Mouse (Mus musculus) kidney, embryonic 15.5 days (tissue): ENCODE measurements around the gene Dnajc27. TPM values are rescaled to one million over a fixed set of nuclear protein-coding genes. Genes with fewer than 3 reads are reported as not detected.

Experiments
- ATAC-seq: fragments of 200-750 bp; cut with Nextera tagmentation; replicated peaks from 2 replicates; pipeline ENCODE4 v1.8.0; 2017; ENCODE audit warnings: moderate TSS enrichment; ENCODE audit not compliant: low FRiP score
- H3K27ac ChIP-seq: fragments of 300-500 bp; sonication (generic); 2 replicates; pipeline ENCODE4 v1.5.1; 2015; ENCODE audit warnings: mild to moderate bottlenecking, inconsistent platforms
- H3K27me3 ChIP-seq: fragments of 300-500 bp; sonication (generic); 2 replicates; pipeline ENCODE4 v1.6.1; 2015; ENCODE audit warnings: inconsistent platforms
- H3K36me3 ChIP-seq: fragments of 300-500 bp; sonication (generic); 2 replicates; pipeline ENCODE4 v1.6.1; 2015; ENCODE audit warnings: inconsistent platforms
- H3K4me1 ChIP-seq: fragments of 300-500 bp; sonication (generic); 2 replicates; pipeline ENCODE4 v1.6.1; 2015; ENCODE audit warnings: inconsistent platforms
- H3K4me2 ChIP-seq: fragments of 300-500 bp; sonication (generic); 2 replicates; pipeline ENCODE4 v1.6.1; 2015; ENCODE audit warnings: moderate library complexity, mild to moderate bottlenecking, inconsistent platforms
- H3K4me3 ChIP-seq: fragments of 300-500 bp; sonication (generic); replicated peaks from 2 replicates; pipeline ENCODE4 v1.5.1; 2015; ENCODE audit warnings: mild to moderate bottlenecking, inconsistent platforms
- H3K9ac ChIP-seq: fragments of 300-500 bp; sonication (generic); 2 replicates; pipeline ENCODE4 v1.6.1; 2015; ENCODE audit warnings: mild to moderate bottlenecking, inconsistent platforms
- H3K9me3 ChIP-seq: fragments of 300-500 bp; sonication (generic); replicated peaks from 2 replicates; pipeline ENCODE4 v1.6.1; 2016; ENCODE audit warnings: inconsistent platforms
- WGBS: fragments of 180-500 bp; shearing (Covaris S2); methylation state at CpG from one replicate; pipeline ENCODE4 v1.1.7; 2015; ENCODE audit warnings: mixed read lengths; 5-methylcytosine and 5-hydroxymethylcytosine counted together
- polyA plus RNA-seq: library from polyadenylated mRNA; unstranded; fragments of >200 nt; fragmentation: Nextera tagmentation; extraction: Ambion mirVana; gene quantifications from 2 replicates; pipeline ENCODE4 v1.2.1, GENCODE M21; 2015

The Dnajc27 gene
- polyA plus RNA-seq, 1 experiment from 2014 or later: 7.1 TPM

GRCm38 (mm10) chr12:4116132-4116531, 33.7 kb downstream of the Dnajc27 start:
- Histone ChIP-seq H3K36me3 (0 out of 2 replicates have a peak, but pooled peaks cover 2% of the 10 kb centered on the region), H3K27ac (no peak overlapping the region), H3K9ac (no peak overlapping the region), H3K4me3 (no peak overlapping the region), H3K4me1 (no peaks in the 10 kb centered on the region), H3K27me3 (no peaks in the 10 kb centered on the region), H3K9me3 (no peaks in the 10 kb centered on the region), H3K4me2 (no peak overlapping the region)
- WGBS: 83% methylated on average over 9 of the region's 9 CpGs
- no peak for ATAC-seq

GRCm38 (mm10) chr12:4117136-4117535, 34.8 kb downstream of the Dnajc27 start:
- no peak overlapping the region for H3K4me3 ChIP-seq

GRCm38 (mm10) chr12:4117579-4117978, 35.2 kb downstream of the Dnajc27 start:
- Histone ChIP-seq H3K27ac (no peak overlapping the region), H3K27me3 (no peaks in the 10 kb centered on the region), H3K4me2 (no peak overlapping the region), H3K4me3 (no peak overlapping the region), H3K4me1 (no peaks in the 10 kb centered on the region), H3K36me3 (no peaks in the 10 kb centered on the region), H3K9ac (no peak overlapping the region), H3K9me3 (no peaks in the 10 kb centered on the region)
- no peak for ATAC-seq
- WGBS: 75% methylated on average over 4 of the region's 4 CpGs

More at GRCm38 (mm10) chr12:4117136-4117535, 34.8 kb downstream of the Dnajc27 start:
- no peaks in the 10 kb centered on the region for H3K9me3 ChIP-seq
- H3K36me3 ChIP-seq: 0 out of 2 replicates have a peak, but pooled peaks cover 2% of the 10 kb centered on the region
- no peaks in the 10 kb centered on the region for H3K4me1 ChIP-seq
- no peak overlapping the region for H3K9ac ChIP-seq
- 74% methylated on average over 3 of the region's 3 CpGs for WGBS
- H3K27ac ChIP-seq: no peak overlapping the region
- no peak overlapping the region for H3K4me2 ChIP-seq
- H3K27me3 ChIP-seq: no peaks in the 10 kb centered on the region
- no peak for ATAC-seq

GRCm38 (mm10) chr12:4127346-4127745, 45.0 kb downstream of the Dnajc27 start:
- 60% methylated on average over 7 of the region's 7 CpGs for WGBS
- H3K4me1 ChIP-seq: peaks cover 3% of the 10 kb centered on the region; the same call in 1 of the 2 replicates
- H3K27ac ChIP-seq: no peak overlapping the region
- no peak overlapping the region for H3K4me3 ChIP-seq
- H3K9ac ChIP-seq: no peak overlapping the region
- peaks cover 8% of the 10 kb centered on the region; the same call in 1 of the 2 replicates for H3K9me3 ChIP-seq
- no peaks in the 10 kb centered on the region for H3K27me3 ChIP-seq
- no peak overlapping the region for H3K4me2 ChIP-seq
- H3K36me3 ChIP-seq: no peaks in the 10 kb centered on the region
- ATAC-seq: no peak

- Histone ChIP-seq H3K27ac (peak within 1 kb of the TSS; percentile 48), H3K27me3 (no peaks in the 10 kb centered on the region), H3K9me3 (peaks cover 8% of the 10 kb centered on the region; the same call in 1 of the 2 replicates), H3K4me3 (peak within 1 kb of the TSS; percentile 64), H3K4me1 (peaks cover 31% of the 10 kb centered on the region), H3K36me3 (no peaks in the 10 kb centered on the region; the same call in 1 of the 2 replicates), H3K9ac (peak within 1 kb of the TSS; percentile 71), H3K4me2 (peak within 1 kb of the TSS; percentile 93)
- 2% methylated on average over 64 of the region's 83 CpGs for WGBS
- peak; percentile 85 for ATAC-seq
These were observed 50.8 kb downstream of the Dnajc27 start, which contains the start of gene Adcy3 for GRCm38 (mm10) chr12:4132941-4133846. TSS of gene Adcy3 (plus strand) at chr12:4133103.

- Histone ChIP-seq H3K4me1 (peaks cover 31% of the 10 kb centered on the region), H3K9me3 (peaks cover 8% of the 10 kb centered on the region; the same call in 1 of the 2 replicates), H3K36me3 (no peaks in the 10 kb centered on the region; the same call in 1 of the 2 replicates), H3K27me3 (no peaks in the 10 kb centered on the region), H3K4me2 (peak overlapping the region; percentile 93), H3K9ac (peak overlapping the region; percentile 71), H3K4me3 (peak overlapping the region; percentile 64), H3K27ac (0 out of 2 replicates have a peak overlapping the region, but pooled peaks have one; percentile 48)
- peak; percentile 14 for ATAC-seq
- WGBS: 17% methylated on average over 11 of the region's 11 CpGs
These were observed 51.4 kb downstream of the Dnajc27 start for GRCm38 (mm10) chr12:4133847-4134212.

GRCm38 (mm10) chr12:4143179-4143578, 60.8 kb downstream of the Dnajc27 start:
- Histone ChIP-seq H3K4me3 (no peak overlapping the region), H3K4me2 (no peak overlapping the region), H3K9me3 (no peaks in the 10 kb centered on the region), H3K36me3 (peaks cover 8% of the 10 kb centered on the region; the same call in 1 of the 2 replicates), H3K9ac (no peak overlapping the region), H3K4me1 (no peaks in the 10 kb centered on the region), H3K27me3 (no peaks in the 10 kb centered on the region), H3K27ac (no peak overlapping the region)
- WGBS: 92% methylated on average over 5 of the region's 5 CpGs
- ATAC-seq: no peak

GRCm38 (mm10) chr12:4150936-4151335, 68.6 kb downstream of the Dnajc27 start:
- Histone ChIP-seq H3K4me1 (no peaks in the 10 kb centered on the region), H3K9ac (no peak overlapping the region), H3K27me3 (no peaks in the 10 kb centered on the region), H3K27ac (no peak overlapping the region), H3K4me3 (no peak overlapping the region), H3K4me2 (no peak overlapping the region), H3K36me3 (no peaks in the 10 kb centered on the region), H3K9me3 (no peaks in the 10 kb centered on the region)
- no peak for ATAC-seq
- 55% methylated on average over 2 of the region's 2 CpGs for WGBS

- no peak overlapping the region for H3K4me2 ChIP-seq
- no peak for ATAC-seq
- 86% methylated on average over 3 of the region's 3 CpGs for WGBS
These were observed 69.6 kb downstream of the Dnajc27 start for GRCm38 (mm10) chr12:4151969-4152368.

GRCm38 (mm10) chr12:4157466-4157865, 75.1 kb downstream of the Dnajc27 start:
- Histone ChIP-seq H3K27me3 (no peaks in the 10 kb centered on the region), H3K4me1 (no peaks in the 10 kb centered on the region), H3K4me2 (no peak overlapping the region), H3K9me3 (no peaks in the 10 kb centered on the region), H3K27ac (no peak overlapping the region), H3K36me3 (no peaks in the 10 kb centered on the region), H3K4me3 (no peak overlapping the region), H3K9ac (no peak overlapping the region)
- 98% methylated on average over 2 of the region's 2 CpGs for WGBS
- no peak for ATAC-seq

More at GRCm38 (mm10) chr12:4151969-4152368, 69.6 kb downstream of the Dnajc27 start:
- Histone ChIP-seq H3K9ac (no peak overlapping the region), H3K27me3 (no peaks in the 10 kb centered on the region), H3K4me3 (no peak overlapping the region), H3K27ac (no peak overlapping the region), H3K9me3 (no peaks in the 10 kb centered on the region), H3K4me1 (no peaks in the 10 kb centered on the region), H3K36me3 (no peaks in the 10 kb centered on the region)

GRCm38 (mm10) chr12:4158179-4158578, 75.8 kb downstream of the Dnajc27 start:
- Histone ChIP-seq H3K36me3 (no peaks in the 10 kb centered on the region), H3K9me3 (no peaks in the 10 kb centered on the region), H3K9ac (no peak overlapping the region), H3K4me1 (no peaks in the 10 kb centered on the region), H3K4me2 (no peak overlapping the region), H3K4me3 (no peak overlapping the region), H3K27ac (no peak overlapping the region), H3K27me3 (no peaks in the 10 kb centered on the region)
- 86% methylated on average over 3 of the region's 3 CpGs for WGBS
- ATAC-seq: no peak

- no peak overlapping the region for H3K27ac ChIP-seq
- no peak overlapping the region for H3K9ac ChIP-seq
- ATAC-seq: no peak
- 91% methylated on average over 7 of the region's 7 CpGs for WGBS
- no peaks in the 10 kb centered on the region for H3K9me3 ChIP-seq
- H3K4me2 ChIP-seq: no peak overlapping the region
- H3K36me3 ChIP-seq: no peaks in the 10 kb centered on the region
- no peaks in the 10 kb centered on the region for H3K27me3 ChIP-seq
- H3K4me1 ChIP-seq: no peaks in the 10 kb centered on the region
- H3K4me3 ChIP-seq: no peak overlapping the region
These were observed 76.7 kb downstream of the Dnajc27 start for GRCm38 (mm10) chr12:4158868-4159632.
